Mouse (Mus musculus): ENCODE measurements at regions not wholly inside any gene's neighbourhood (a gene's known extent, or its start where the extent isn't known, plus 50 kb on each side); places are given as distances from the start of the nearest gene placed in this dataset.

GRCm38 (mm10) chr1:35524788-35525187, 543.4 kb upstream of the Hs6st1 start:
- TF ChIP-seq POLR2AphosphoS2 (IDR thresholded peaks at IDR 0.05; ENCODE audit: low read length) (no peak), MYB (IDR thresholded peaks at IDR 0.05; ENCODE audit: low read depth, low read length) (no peak), ELF1 (IDR thresholded peaks at IDR 0.05; ENCODE audit: low read depth, low read length) (no peak), CTCF (IDR thresholded peaks at IDR 0.05 in 2 of 3, conservative IDR thresholded peaks at IDR 0.05 in 1 of 3; ENCODE audit: control insufficient read depth in 1 of 3, insufficient read depth in 1 of 3, low read depth in 2 of 3, low read length in 3 of 3, poor library complexity in 1 of 3, severe bottlenecking in 1 of 3) (no peak), POLR2AphosphoS5 (IDR thresholded peaks at IDR 0.05; ENCODE audit: borderline replicate concordance, low read depth, low read length) (no peak), SMC3 (IDR thresholded peaks at IDR 0.05; ENCODE audit: low read depth, low read length) (no peak), POLR2A (IDR thresholded peaks at IDR 0.05; ENCODE audit: control insufficient read depth in 1 of 2, insufficient read depth in 1 of 2, low read depth in 1 of 2, low read length in 2 of 2, poor library complexity in 1 of 2) (no peak), TAL1 (IDR thresholded peaks at IDR 0.05; ENCODE audit: low read length) (no peak), USF1 (IDR thresholded peaks at IDR 0.05; ENCODE audit: low read depth, low read length) (no peak)
